Mouse (Mus musculus) testis, adult 2 months (tissue): ENCODE measurements around the gene Sp9.

Experiments
- CTCF ChIP-seq: fragments of 200-500 bp; IDR thresholded peaks from 2 replicates; pipeline ENCODE4 v1.5.1; 2012; ENCODE audit warnings: low read depth, mild to moderate bottlenecking, inconsistent platforms, low read length, moderate library complexity; ENCODE audit not compliant: control insufficient read depth, insufficient read depth, insufficient replicate concordance
- POLR2A ChIP-seq: fragments of 200-500 bp; IDR thresholded peaks from 2 replicates; pipeline ENCODE4 v1.6.1; 2012; ENCODE audit warnings: low read depth, mild to moderate bottlenecking, inconsistent platforms, low read length, moderate library complexity; ENCODE audit not compliant: control insufficient read depth

DNA sequence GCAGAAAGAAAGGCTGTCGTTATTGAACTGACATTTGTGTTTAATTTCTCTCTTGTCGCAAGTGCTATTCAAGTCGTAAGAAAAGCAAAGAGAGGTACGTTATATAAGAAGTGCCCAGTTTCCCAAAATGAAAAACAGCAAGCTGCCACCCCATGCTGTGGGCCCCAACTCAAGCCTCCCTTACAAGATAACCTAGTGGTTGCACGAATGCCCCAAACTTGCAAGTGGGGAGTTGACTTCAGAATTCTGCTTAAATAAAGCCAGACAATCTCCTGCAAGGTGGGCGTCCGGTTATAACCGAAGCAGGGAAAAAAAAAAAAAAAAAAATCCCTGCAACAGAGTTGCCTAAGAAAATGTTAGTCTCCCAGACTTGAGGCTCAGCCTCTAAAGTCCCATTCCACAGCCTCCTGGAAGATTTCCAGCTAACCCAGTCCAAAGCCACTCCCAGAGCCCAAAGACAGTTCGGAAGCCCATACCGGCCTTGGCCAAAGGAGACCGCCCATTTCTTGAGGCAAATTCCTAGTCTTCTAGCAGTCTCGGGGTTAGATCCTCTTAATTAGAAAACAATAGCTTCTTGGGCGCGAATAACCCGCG lies 8.5 kb upstream of the Sp9 start:
- TF ChIP-seq POLR2A: no peak
- no peak for TF ChIP-seq CTCF
